Mouse (Mus musculus): ENCODE data around the gene Epha2. TPM values are rescaled to one million over a fixed set of nuclear protein-coding genes. Genes with fewer than 3 reads are reported as not detected.
A peak's percentile ranks its signal among the peaks of the same experiment; 100 is the strongest.

Gene Epha2
- total RNA-seq, 2 experiments from 2014 or later, result 2.9 to 3.7 TPM

DNA sequence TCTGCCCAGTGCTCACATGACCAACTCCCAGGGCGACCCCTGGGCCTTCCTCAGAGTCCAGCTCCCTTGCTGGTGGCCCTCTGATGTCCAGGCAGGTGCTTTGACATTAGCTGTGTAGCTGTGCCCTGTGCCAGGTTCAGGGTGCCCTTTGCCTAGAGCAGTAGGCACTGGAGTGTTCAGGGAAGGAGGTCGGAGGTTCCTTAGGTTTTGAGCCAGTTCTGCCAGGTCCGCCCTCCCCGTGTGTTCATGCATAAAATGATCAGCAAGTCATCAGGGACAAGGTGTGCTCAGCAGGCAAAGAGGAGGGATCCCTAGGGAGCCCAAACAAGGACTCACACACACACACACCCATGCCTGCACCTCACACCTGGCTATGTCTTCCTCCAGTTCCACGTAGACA lies 51.9 kb downstream of the Epha2 start:
- DNase-seq, result no peak
- intact Hi-C loops (cut with DNase I; ENCODE audit: low total_unique reads), result loop anchor here (5.0 kb wide), 1 partner anchor 41 kb away; no protein-coding TSS in a partner anchor

DNA sequence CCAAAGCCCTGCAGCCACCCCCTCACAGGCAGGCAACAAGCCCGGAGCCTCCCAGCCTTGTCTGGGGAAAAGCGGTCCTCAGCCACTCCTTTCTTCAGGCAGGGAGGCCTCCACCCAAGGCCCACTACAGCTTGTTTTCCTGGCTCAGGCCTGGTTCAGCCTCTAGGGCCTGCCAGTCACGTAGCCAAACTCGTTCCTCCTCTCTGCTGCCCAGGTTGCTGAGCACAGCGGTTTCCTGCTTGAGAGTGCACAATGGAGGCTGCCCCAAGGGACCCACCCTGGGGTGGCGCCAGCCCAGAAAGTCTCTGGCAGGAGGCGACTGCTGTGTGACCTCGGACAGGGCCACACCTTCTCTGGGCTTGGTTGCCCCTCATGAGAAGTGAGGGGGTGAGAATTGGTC lies 52.8 kb downstream of the Epha2 start:
- intact Hi-C loops (cut with DNase I; ENCODE audit: low total_unique reads), result loop anchor here (5.0 kb wide), 1 partner anchor 42 kb away; no protein-coding TSS in a partner anchor
- DNase-seq, result no peak

DNA sequence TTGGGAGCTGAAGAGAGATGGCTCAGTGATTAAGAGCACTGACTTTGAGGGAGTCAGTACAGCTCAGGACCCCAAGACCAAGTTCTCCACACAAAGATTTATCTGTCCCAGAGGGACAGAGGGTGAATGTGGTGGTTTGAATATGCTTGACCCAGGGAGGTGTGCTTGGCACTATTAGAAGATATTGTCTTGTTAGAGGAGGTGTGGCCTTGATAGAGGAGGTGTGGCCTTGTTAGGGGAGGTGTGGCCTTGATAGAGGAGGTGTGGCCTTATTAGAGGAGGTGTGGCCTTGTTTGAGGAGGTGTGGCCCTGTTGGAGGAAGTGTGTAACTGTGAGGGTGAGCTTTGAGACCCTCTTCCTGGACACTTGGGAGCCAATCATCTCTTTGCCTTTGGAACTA lies 56.8 kb downstream of the Epha2 start:
- intact Hi-C loops (cut with DNase I; ENCODE audit: low total_unique reads), result no loop called here
- DNase-seq, result no peak

DNA sequence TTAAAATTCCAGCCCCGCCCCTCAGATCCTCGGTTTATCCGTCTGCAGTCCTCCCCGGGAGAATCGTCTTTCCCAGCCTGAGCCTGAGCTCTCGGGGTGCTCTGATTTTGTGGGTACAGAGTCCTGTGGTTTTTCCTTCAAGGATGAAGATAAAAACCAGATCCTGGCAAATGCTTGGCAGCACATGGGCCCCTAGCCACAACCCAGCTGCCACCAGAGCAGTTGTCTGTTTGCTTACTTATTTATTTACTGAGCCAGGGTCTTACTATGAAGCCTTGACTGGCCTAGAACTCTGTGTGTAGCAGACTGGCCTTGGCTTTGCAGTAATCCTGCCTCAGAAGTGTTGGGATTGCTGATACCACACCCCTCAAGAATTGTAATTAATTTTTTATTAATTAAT lies 58.2 kb downstream of the Epha2 start:
- no peak for DNase-seq
- intact Hi-C loops (cut with DNase I; ENCODE audit: low total_unique reads), result no loop called here

DNA sequence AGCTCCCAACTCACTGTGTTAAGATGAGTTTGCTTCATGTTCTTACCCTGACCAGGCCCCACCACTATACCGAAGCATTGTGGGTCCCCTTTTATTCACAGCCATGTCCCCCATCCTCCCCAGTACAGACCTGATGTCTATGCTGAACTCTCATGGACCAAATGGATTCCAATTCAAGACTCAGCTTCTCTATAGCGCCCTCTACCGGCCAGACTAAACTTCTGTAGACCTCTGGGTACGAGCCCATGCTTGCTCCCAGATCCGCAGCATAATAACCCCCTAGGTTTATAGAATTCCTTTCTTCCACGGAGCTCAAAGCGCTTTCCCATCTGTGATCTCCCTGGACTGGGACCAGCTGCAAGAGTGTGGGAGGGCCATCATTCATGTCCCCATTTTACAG lies 59.8 kb downstream of the Epha2 start:
- DNase-seq, result no peak
- intact Hi-C loops (cut with DNase I; ENCODE audit: low total_unique reads), result loop anchor here (10.0 kb wide), 1 partner anchor 156 kb away; no protein-coding TSS in a partner anchor

DNA sequence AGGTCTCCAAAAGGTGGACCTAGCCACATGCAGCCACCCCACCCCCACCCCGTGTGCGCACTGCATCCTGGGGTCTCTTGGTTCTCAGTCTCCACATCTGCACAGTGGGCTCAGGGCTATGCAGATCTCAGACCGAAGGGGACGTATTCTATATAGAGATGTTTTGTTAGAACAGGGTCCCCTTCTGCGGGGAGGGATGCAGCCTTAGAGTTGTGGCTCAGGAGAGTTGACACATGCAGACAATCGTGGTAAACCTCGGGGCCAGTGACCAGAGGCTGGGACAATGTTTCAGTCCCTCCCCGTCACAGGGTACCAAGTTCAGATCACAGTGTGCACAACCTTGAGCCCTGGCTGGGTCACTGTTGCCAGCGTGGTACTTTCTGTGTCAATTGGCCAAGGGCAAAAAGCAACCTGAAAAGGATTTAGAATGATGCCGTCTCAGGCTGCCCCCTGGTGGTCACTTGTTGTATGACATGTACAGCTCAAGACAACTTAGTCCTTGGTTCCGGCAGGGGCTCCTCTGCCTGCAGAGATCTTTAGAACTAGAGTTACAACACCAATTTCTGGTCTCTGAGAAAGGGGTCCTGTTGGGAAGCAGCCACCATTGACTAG lies 62.0 kb downstream of the Epha2 start:
- DNase-seq, result peak; percentile 79
- intact Hi-C loops (cut with DNase I; ENCODE audit: low total_unique reads), result loop anchor here (10.0 kb wide), 1 partner anchor 158 kb away; no protein-coding TSS in a partner anchor

DNA sequence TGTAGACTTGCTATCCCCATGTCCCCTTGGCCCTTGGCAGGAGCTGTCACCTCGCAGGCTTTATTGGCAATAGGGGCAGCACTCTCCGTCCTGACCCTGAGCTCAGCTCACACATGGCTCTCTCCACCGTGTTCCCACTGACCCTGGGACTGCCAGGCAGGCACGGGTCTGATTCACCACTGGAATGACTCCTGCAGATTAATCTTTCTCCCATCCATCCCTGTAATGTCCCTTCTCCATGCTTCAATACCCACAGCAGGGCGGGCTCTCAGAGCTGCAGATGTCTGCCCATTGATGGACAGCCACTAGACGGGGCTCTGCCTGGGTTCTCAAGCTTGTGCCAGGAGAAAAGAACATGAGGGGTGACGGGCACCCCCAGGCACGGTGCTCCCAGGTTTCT lies 64.1 kb downstream of the Epha2 start:
- intact Hi-C loops (cut with DNase I; ENCODE audit: low total_unique reads), result loop anchor here (2.0 to 10.0 kb wide), 2 partner anchors 92 to 160 kb away; no protein-coding TSS in a partner anchor
- DNase-seq, result no peak

DNA sequence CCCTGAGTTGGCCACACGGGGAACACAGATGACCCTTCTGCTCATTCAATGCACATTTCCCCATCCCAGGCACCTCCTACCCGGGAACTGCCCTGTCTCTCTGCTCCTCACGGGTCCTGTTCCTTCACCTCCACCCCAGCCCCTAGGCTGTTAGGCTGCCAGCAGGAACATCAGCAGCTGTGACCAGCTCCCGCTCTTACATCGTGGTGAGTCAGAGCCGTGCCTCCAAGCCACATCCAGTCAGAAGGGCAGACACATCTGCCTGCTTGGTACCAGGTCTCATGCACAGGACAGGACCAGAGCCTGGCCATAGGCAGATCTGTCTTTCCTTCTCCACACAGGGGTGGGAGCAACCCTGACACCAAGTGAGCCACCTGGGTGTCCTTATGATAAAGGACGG lies 64.8 kb downstream of the Epha2 start:
- DNase-seq, result no peak
- intact Hi-C loops (cut with DNase I; ENCODE audit: low total_unique reads), result loop anchor here (2.0 to 10.0 kb wide), 2 partner anchors 93 to 161 kb away; no protein-coding TSS in a partner anchor

DNA sequence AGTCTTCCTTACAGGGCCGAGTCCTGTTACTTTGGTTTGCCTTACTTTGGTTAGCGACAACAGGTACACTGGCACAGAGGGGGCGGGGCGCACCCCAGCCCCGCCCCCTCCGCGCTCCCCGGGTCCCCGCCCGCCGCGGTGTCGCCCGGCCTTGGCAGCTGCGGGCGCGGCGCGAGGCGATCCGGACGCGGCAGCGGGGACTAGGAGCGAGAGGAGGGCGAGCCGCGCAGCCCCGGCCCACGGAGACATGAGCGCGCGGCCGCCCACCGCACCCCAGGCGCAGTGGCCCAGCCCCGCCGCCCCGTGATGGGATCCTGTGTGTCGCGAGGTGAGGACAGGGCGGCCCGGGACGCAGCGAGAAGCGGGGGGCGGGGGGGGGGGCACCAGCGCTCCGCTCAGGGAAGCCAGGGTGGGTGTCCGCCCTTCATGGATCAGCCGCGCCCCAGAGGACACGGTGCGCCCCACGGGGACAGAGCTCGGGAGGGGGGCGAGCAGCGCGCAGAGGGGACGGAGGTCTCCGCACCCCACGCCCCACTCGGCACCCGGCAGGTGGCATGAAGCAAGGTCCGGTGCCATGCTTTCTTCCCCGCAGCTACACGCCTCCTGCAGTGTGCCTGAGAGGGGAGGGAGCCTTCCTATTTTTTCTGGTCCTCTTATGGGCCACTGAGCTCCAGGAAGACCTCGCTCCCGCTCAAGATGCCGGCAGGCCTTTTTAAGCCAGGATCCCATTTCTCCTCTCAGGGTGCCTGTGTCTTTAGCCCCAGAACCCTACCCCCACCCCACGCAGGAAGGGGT lies 67.2 kb downstream of the Epha2 start, which contains the start of gene Fam131c:
TSS of gene Fam131c (plus strand) at position 224 of the 795 bp plus-strand sequence.
- DNase-seq, result no peak
- intact Hi-C loops (cut with DNase I; ENCODE audit: low total_unique reads), result loop anchor here (10.0 kb wide), 1 partner anchor 163 kb away; no protein-coding TSS in a partner anchor

DNA sequence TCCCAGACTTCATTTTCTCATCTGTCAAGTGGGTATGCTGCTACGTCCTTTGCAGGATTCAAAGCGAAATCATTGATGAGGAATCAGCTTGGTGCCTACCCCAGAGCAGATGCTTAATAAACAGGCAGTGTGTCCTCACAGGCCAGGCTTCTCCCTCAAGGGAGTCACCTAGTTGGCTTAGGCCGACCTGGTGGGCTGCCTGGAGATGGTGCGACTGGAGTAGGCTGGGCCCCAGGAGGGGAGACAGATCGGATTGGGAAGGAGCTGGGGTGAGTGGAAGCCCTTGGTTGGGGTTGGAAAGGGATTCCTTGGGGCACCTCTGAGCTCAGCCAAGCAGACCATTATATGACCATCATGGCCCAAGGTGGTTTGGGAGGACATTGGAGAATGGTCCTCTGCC lies 71.4 kb downstream of the Epha2 start:
- no peak for DNase-seq
- intact Hi-C loops (cut with DNase I; ENCODE audit: low total_unique reads), result no loop called here

Small RNA genes lying within 50 kb of the gene (microRNA-seq; reads per million reads assigned to microRNA genes)
- 0 reads per million in 2 experiments for gene Gm25690

Other genes with a start within 250 kb of the Epha2 start
- gene Crocc, start 240.7 kb upstream of the Epha2 start, total RNA-seq (2021), result 1 to 10 TPM; 2.6 to 4.0 TPM
- 10 to 100 TPM; 19.9 to 21.7 TPM for gene Necap2, start 222.9 kb upstream of the Epha2 start, total RNA-seq (2021)
- gene Spata21, start 212.9 kb upstream of the Epha2 start, total RNA-seq (2021), result not detected
- gene Szrd1, start 161.5 kb upstream of the Epha2 start, total RNA-seq (2021), result 100 to 1,000 TPM; 161 to 166 TPM
- 10 to 100 TPM in 1 of 2 experiments, 1 to 10 TPM in 1; 9.1 to 10.8 TPM for gene Fbxo42, start 153.3 kb upstream of the Epha2 start, total RNA-seq (2021)
- gene Rsg1, start 87.3 kb upstream of the Epha2 start, total RNA-seq (2021), result under 1 TPM; 0.21 to 0.38 TPM
- gene Arhgef19, start 61.7 kb upstream of the Epha2 start, total RNA-seq (2021), result 1 to 10 TPM; 1.3 to 1.4 TPM
- under 1 TPM in 1 of 2 experiments, not detected in 1; 0.25 TPM for gene Fam131c, start 67.0 kb downstream of the Epha2 start, total RNA-seq (2021)
- 1 to 10 TPM; 1.2 to 1.8 TPM for gene Clcnka, start 97.5 kb downstream of the Epha2 start, total RNA-seq (2021)
- gene Clcnkb, start 114.8 kb downstream of the Epha2 start, total RNA-seq (2021), result under 1 TPM; 0.31 to 0.80 TPM
- gene Hspb7, start 119.5 kb downstream of the Epha2 start, total RNA-seq (2021), result 100 to 1,000 TPM; 218 to 313 TPM
- gene Srarp, start 134.9 kb downstream of the Epha2 start, total RNA-seq (2021), result not detected
- gene Zbtb17, start 143.4 kb downstream of the Epha2 start, total RNA-seq (2021), result 10 to 100 TPM; 16.2 to 16.7 TPM
- gene Spen, start 237.4 kb downstream of the Epha2 start, total RNA-seq (2021), result 10 to 100 TPM; 20.1 to 22.1 TPM

Measured in gastrocnemius, postnatal 14 days (tissue).